Mouse (Mus musculus) intestine, embryonic 14.5 days (tissue): ENCODE measurements around the gene Ntrk3. TPM values are rescaled to one million over a fixed set of nuclear protein-coding genes. Genes with fewer than 3 reads are reported as not detected.

Experiments used
- ATAC-seq: fragments of 200-750 bp; cut with Nextera tagmentation; replicated peaks from 2 replicates; pipeline ENCODE4 v1.8.0; 2017; ENCODE audit warnings: low read depth, moderate number of reproducible peaks, moderate TSS enrichment, moderate library complexity; ENCODE audit not compliant: low FRiP score, low TSS enrichment
- DNase-seq: peaks from one replicate; pipeline ENCODE4 v3.0.0-alpha.2; 2018; ENCODE audit warnings: low spot score
- H3K27ac ChIP-seq: fragments of 300-500 bp; sonication (generic); 2 replicates; pipeline ENCODE4 v1.5.1; 2014; ENCODE audit warnings: low read depth, mild to moderate bottlenecking, control low read depth
- H3K27me3 ChIP-seq: fragments of 300-500 bp; sonication (generic); replicated peaks from 2 replicates; pipeline ENCODE4 v1.6.1; 2014; ENCODE audit warnings: low read length, control low read depth; ENCODE audit not compliant: control insufficient read depth, insufficient read depth
- H3K36me3 ChIP-seq: fragments of 300-500 bp; sonication (generic); 2 replicates; pipeline ENCODE4 v1.6.1; 2014; ENCODE audit warnings: low read length, control low read depth; ENCODE audit not compliant: control insufficient read depth, insufficient read depth
- H3K4me1 ChIP-seq: fragments of 300-500 bp; sonication (generic); replicated peaks from 2 replicates; pipeline ENCODE4 v1.6.1; 2014; ENCODE audit warnings: low read length, control low read depth, mixed read lengths; ENCODE audit not compliant: control insufficient read depth, insufficient read depth
- H3K4me2 ChIP-seq: fragments of 300-500 bp; sonication (generic); 2 replicates; pipeline ENCODE4 v1.6.1; 2014; ENCODE audit warnings: low read length
- H3K4me3 ChIP-seq: fragments of 300-500 bp; sonication (generic); 2 replicates; pipeline ENCODE4 v1.5.1; 2014; ENCODE audit warnings: low read depth, low read length, control low read depth, mixed read lengths
- H3K9ac ChIP-seq: fragments of 300-500 bp; sonication (generic); 2 replicates; pipeline ENCODE4 v1.6.1; 2014; ENCODE audit warnings: mild to moderate bottlenecking, low read length
- H3K9me3 ChIP-seq: fragments of 300-500 bp; sonication (generic); 2 replicates; pipeline ENCODE4 v1.6.1; 2016; ENCODE audit warnings: low read length, control low read depth; ENCODE audit not compliant: control insufficient read depth
- WGBS: fragments of 180-500 bp; shearing (Covaris S2); extraction: QIAGEN DNeasy Blood & Tissue Kit; methylation state at CpG from one replicate; pipeline ENCODE4 v1.1.7; 2014; 5-methylcytosine and 5-hydroxymethylcytosine counted together
- polyA plus RNA-seq: library from polyadenylated mRNA; unstranded; fragments of >200 nt; fragmentation: Nextera tagmentation; extraction: Ambion mirVana; gene quantifications from 2 replicates; pipeline ENCODE4 v1.2.1, GENCODE M21; 2014

Gene Ntrk3
- polyA plus RNA-seq, 1 experiment from 2014 or later, result 4.5 TPM

- no peak for ATAC-seq
- no peaks in the 10 kb centered on the region for H3K36me3 ChIP-seq
- H3K9ac ChIP-seq, result no peak overlapping the region
- H3K27me3 ChIP-seq, result no peaks in the 10 kb centered on the region
- no peak overlapping the region for H3K4me2 ChIP-seq
- H3K4me3 ChIP-seq, result no peak overlapping the region
- WGBS, result 88% methylated on average over 9 of the region's 9 CpGs
- DNase-seq, result no peak
- no peaks in the 10 kb centered on the region for H3K4me1 ChIP-seq
- no peak overlapping the region for H3K27ac ChIP-seq
- no peaks in the 10 kb centered on the region for H3K9me3 ChIP-seq
Observed at GRCm38 (mm10) chr7:78520243-78520927, 217.4 kb downstream of the Ntrk3 start.

DNA sequence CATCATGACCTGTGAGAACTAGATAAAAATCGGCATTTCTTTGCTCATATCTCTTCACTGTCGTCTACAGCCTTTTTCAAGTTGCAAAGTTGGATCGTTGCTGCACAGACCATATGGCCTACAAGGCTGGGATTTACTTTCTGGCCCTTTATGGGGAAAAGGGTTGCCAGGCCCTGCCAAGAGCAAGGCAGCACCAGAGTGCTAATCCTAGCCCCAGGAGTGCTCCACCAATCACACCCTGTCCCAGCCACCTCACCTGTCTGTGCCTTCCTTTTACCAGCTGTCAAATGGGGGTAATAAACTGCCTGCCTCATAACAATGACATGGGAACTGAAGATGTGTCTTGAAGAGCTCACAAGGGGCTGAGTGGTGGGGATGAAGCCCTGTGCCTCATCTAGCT, 218.1 kb downstream of the Ntrk3 start:
- no peak overlapping the region for H3K4me3 ChIP-seq
- H3K27me3 ChIP-seq, result no peaks in the 10 kb centered on the region
- no peaks in the 10 kb centered on the region for H3K9me3 ChIP-seq
- ATAC-seq (no peak), DNase-seq (no peak)
- no peak overlapping the region for H3K9ac ChIP-seq
- H3K36me3 ChIP-seq, result no peaks in the 10 kb centered on the region
- no peak overlapping the region for H3K27ac ChIP-seq
- H3K4me2 ChIP-seq, result no peak overlapping the region
- WGBS, result 78% methylated on average over 3 of the region's 3 CpGs
- no peaks in the 10 kb centered on the region for H3K4me1 ChIP-seq

GRCm38 (mm10) chr7:78518760-78519363, 218.9 kb downstream of the Ntrk3 start:
- Histone ChIP-seq H3K4me2 (no peak overlapping the region), H3K4me1 (no peaks in the 10 kb centered on the region), H3K9ac (no peak overlapping the region), H3K9me3 (no peaks in the 10 kb centered on the region), H3K27me3 (no peaks in the 10 kb centered on the region), H3K4me3 (no peak overlapping the region), H3K27ac (no peak overlapping the region), H3K36me3 (no peaks in the 10 kb centered on the region)
- ATAC-seq, result no peak
- 80% methylated on average over 5 of the region's 5 CpGs for WGBS
- no peak for DNase-seq

DNA sequence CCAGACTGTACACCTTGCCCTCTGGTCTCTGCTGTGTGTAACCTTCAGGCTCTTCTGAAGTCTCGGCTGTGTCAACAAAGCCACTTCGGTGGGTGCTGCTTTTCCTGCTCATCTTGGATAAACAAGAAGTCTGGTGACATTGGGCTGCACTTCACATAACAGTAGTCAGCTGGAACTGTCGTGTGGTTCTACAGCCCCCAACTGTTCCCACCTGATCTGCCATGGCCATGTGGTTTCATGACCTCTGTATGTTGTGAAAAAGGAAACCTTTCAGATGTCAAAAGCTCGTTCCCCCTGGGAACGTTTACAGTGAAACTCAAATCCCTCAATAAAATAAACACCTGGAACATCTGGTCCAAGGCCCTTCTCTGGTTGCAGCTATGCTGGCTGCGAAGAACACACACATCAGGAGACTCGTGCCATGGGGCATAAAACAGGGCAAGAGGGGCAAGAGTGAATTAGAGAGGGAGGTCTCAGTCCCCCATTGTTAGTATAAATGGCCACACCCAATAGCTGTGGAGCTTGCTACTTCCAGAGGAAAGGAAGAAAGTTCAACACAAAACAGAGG, 222.7 kb downstream of the Ntrk3 start:
- ATAC-seq (no peak), DNase-seq (no peak)

GRCm38 (mm10) chr7:78507032-78507611, 230.7 kb downstream of the Ntrk3 start:
- Histone ChIP-seq H3K9me3 (no peaks in the 10 kb centered on the region), H3K4me1 (no peaks in the 10 kb centered on the region), H3K36me3 (no peaks in the 10 kb centered on the region), H3K4me3 (no peak overlapping the region), H3K27ac (no peak overlapping the region), H3K9ac (no peak overlapping the region), H3K4me2 (no peak overlapping the region), H3K27me3 (no peaks in the 10 kb centered on the region)
- no peak for ATAC-seq
- WGBS, result 77% methylated on average over 2 of the region's 2 CpGs
- no peak for DNase-seq

More for the DNA sequence above, 222.7 kb downstream of the Ntrk3 start:
- Histone ChIP-seq H3K36me3 (no peaks in the 10 kb centered on the region), H3K9ac (no peak overlapping the region), H3K27me3 (no peaks in the 10 kb centered on the region), H3K4me2 (no peak overlapping the region), H3K27ac (no peak overlapping the region), H3K4me3 (no peak overlapping the region), H3K9me3 (no peaks in the 10 kb centered on the region), H3K4me1 (no peaks in the 10 kb centered on the region)
- 29% methylated on average over 7 of the region's 7 CpGs for WGBS

GRCm38 (mm10) chr7:78500863-78501262, 236.9 kb downstream of the Ntrk3 start:
- Histone ChIP-seq H3K27me3 (no peaks in the 10 kb centered on the region), H3K4me3 (no peak overlapping the region), H3K27ac (no peak overlapping the region), H3K9me3 (no peaks in the 10 kb centered on the region), H3K4me1 (no peaks in the 10 kb centered on the region), H3K36me3 (no peaks in the 10 kb centered on the region), H3K9ac (no peak overlapping the region), H3K4me2 (no peak overlapping the region)
- WGBS, result 87% methylated on average over 5 of the region's 5 CpGs
- ATAC-seq (no peak), DNase-seq (no peak)

GRCm38 (mm10) chr7:78499970-78500369, 237.8 kb downstream of the Ntrk3 start:
- 71% methylated on average over 1 of the region's 1 CpGs for WGBS
- H3K9me3 ChIP-seq, result no peaks in the 10 kb centered on the region
- H3K36me3 ChIP-seq, result no peaks in the 10 kb centered on the region
- no peaks in the 10 kb centered on the region for H3K27me3 ChIP-seq
- H3K4me2 ChIP-seq, result no peak overlapping the region
- DNase-seq, result no peak
- no peaks in the 10 kb centered on the region for H3K4me1 ChIP-seq
- ATAC-seq, result no peak
- no peak overlapping the region for H3K4me3 ChIP-seq
- no peak overlapping the region for H3K9ac ChIP-seq
- H3K27ac ChIP-seq, result no peak overlapping the region

GRCm38 (mm10) chr7:78498356-78498755, 239.5 kb downstream of the Ntrk3 start:
- no peaks in the 10 kb centered on the region for H3K27me3 ChIP-seq
- no peak overlapping the region for H3K4me3 ChIP-seq
- no peaks in the 10 kb centered on the region for H3K9me3 ChIP-seq
- no peak overlapping the region for H3K27ac ChIP-seq
- H3K9ac ChIP-seq, result no peak overlapping the region
- H3K4me1 ChIP-seq, result no peaks in the 10 kb centered on the region
- H3K36me3 ChIP-seq, result no peaks in the 10 kb centered on the region
- no peak overlapping the region for H3K4me2 ChIP-seq
- no peak for DNase-seq
- WGBS, result 89% methylated on average over 4 of the region's 4 CpGs
- no peak for ATAC-seq
